8 mouse cellular contexts compared by ENCODE assay signal in genomic region chr5:31202933-31203332, GRCm38 (mm10). TPM values are rescaled to one million over a fixed set of nuclear protein-coding genes. Genes with fewer than 3 reads are reported as not detected.
DNase-seq lines count a peak whose midpoint lies in the region; ATAC-seq and TF ChIP-seq lines count a peak whose summit lies in the region.

No protein-coding gene starts in this region.

- peaks cover 30% of the 10 kb centered on the region for H3K79me2 ChIP-seq in C2C12 (ENCODE audit: control insufficient read depth, insufficient read depth)

- intact Hi-C loops in gastrocnemius, adult 2 months (cut with DNase I): loop anchor here (2.0 kb wide), 1 partner anchor 18 kb away; the partner anchor contains the start of gene Ppm1g

- peaks cover 16% of the 10 kb centered on the region for H3K79me3 ChIP-seq in C2C12 (ENCODE audit: low read depth)

- ATAC-seq in forebrain, embryonic 15.5 days (replicated peaks): no peak
- ATAC-seq in liver, embryonic 14.5 days (ENCODE audit: insufficient read depth): no peak

- H3K4me1 ChIP-seq in forebrain, embryonic 15.5 days: peaks cover 22% of the 10 kb centered on the region
- peaks cover 0 to 3% of the 10 kb centered on the region in 2 experiments; a peak in 3 of 4 replicates for H3K4me1 ChIP-seq in liver, embryonic 14.5 days (replicated peaks; ENCODE audit: control insufficient read depth in 2 of 2, insufficient read depth in 2 of 2, low read length in 1 of 2)

- peak overlapping the region; percentile 69 for H3K4me2 ChIP-seq in forebrain, embryonic 15.5 days (replicated peaks)
- peak overlapping the region; percentile 61 for H3K4me2 ChIP-seq in liver, embryonic 14.5 days (ENCODE audit: low read depth)

- peak overlapping the region; percentile 93 for H3K27ac ChIP-seq in gastrocnemius, adult 2 months
- peak overlapping the region; percentile 87 for H3K27ac ChIP-seq in forebrain, embryonic 15.5 days (replicated peaks)
- no peak overlapping the region for H3K27ac ChIP-seq in liver, embryonic 14.5 days

- WGBS in forebrain, embryonic 15.5 days: 87% methylated on average over 7 of the region's 7 CpGs
- 77% methylated on average over 7 of the region's 7 CpGs for WGBS in liver, embryonic 14.5 days (ENCODE audit: insufficient replicate concordance)

- H3K9me3 ChIP-seq in forebrain, embryonic 15.5 days: 0 out of 2 replicates have a peak, but pooled peaks cover 5% of the 10 kb centered on the region
- H3K9me3 ChIP-seq in liver, embryonic 14.5 days (ENCODE audit: control insufficient read depth, low read length): no peaks in the 10 kb centered on the region; the same call in 1 of the 2 replicates

- peaks cover 80% of the 10 kb centered on the region for H3K36me3 ChIP-seq in C2C12 (ENCODE audit: control insufficient read depth, insufficient read depth)
- peaks cover 78% of the 10 kb centered on the region for H3K36me3 ChIP-seq in forebrain, embryonic 15.5 days
- peaks cover 78% of the 10 kb centered on the region for H3K36me3 ChIP-seq in liver, embryonic 14.5 days (replicated peaks; ENCODE audit: control insufficient read depth, insufficient read depth, low read depth)

- no peak for TF ChIP-seq EP300 in liver, embryonic 14.5 days (IDR thresholded peaks at IDR 0.05; ENCODE audit: low read depth)

- H3ac ChIP-seq in C2C12 (ENCODE audit: control insufficient read depth, insufficient read length, low read depth): no peak overlapping the region

- TF ChIP-seq CTCF in gastrocnemius, adult 2 months (IDR thresholded peaks at IDR 0.05): no peak
- no peak for TF ChIP-seq CTCF in C2C12 (IDR thresholded peaks at IDR 0.05; ENCODE audit: control insufficient read depth, insufficient read depth, insufficient read length)
- no peak for TF ChIP-seq CTCF in liver, embryonic 14.5 days (IDR thresholded peaks at IDR 0.05; ENCODE audit: low read depth)

- H3K4me3 ChIP-seq in gastrocnemius, adult 2 months: peak overlapping the region; percentile 91
- H3K4me3 ChIP-seq in C2C12 (ENCODE audit: insufficient read depth, poor library complexity, severe bottlenecking): peak overlapping the region; percentile 33
- peak overlapping the region; percentile 99 for H3K4me3 ChIP-seq in forebrain, embryonic 15.5 days
- H3K4me3 ChIP-seq in liver, embryonic 14.5 days (ENCODE audit: insufficient read depth in 1 of 2, low read depth in 2 of 2, low read length in 2 of 2): peak overlapping the region in 1 of 2 experiments; percentile 77; a peak in 2 of 4 replicates

- no peak for DNase-seq in gastrocnemius, adult 2 months
- DNase-seq in gastrocnemius, postnatal 4 days (ENCODE audit: low spot score in 2 of 2): no peak
- DNase-seq in liver, embryonic 14.5 days (ENCODE audit: low read depth in 3 of 3, low spot score in 3 of 3): no peak
- DNase-seq in urinary bladder, postnatal 14 days (ENCODE audit: low spot score): no peak
- no peak for DNase-seq in right cerebral cortex, adult 2 months (ENCODE audit: low spot score in 2 of 2)
- DNase-seq in layer of hippocampus, postnatal 36 days: no peak

- H3K9ac ChIP-seq in forebrain, embryonic 15.5 days (replicated peaks): peak overlapping the region; percentile 49; the same call in 1 of the 2 replicates
- no peak overlapping the region for H3K9ac ChIP-seq in liver, embryonic 14.5 days (replicated peaks)

- H3K27me3 ChIP-seq in C2C12 (ENCODE audit: control insufficient read depth, insufficient read depth, insufficient read length): no peaks in the 10 kb centered on the region
- no peaks in the 10 kb centered on the region for H3K27me3 ChIP-seq in forebrain, embryonic 15.5 days
- H3K27me3 ChIP-seq in liver, embryonic 14.5 days (ENCODE audit: control insufficient read depth, insufficient read depth, low read length): no peaks in the 10 kb centered on the region

TF ChIP-seq in C2C12, 6 proteins besides CTCF, POLR2A, EP300 and RAD21:
- TF ChIP-seq MYOD1 (IDR thresholded peaks at IDR 0.05; ENCODE audit: control insufficient read depth, insufficient read length, low read depth) (no peak), MYOG (IDR thresholded peaks at IDR 0.05; ENCODE audit: control insufficient read depth, extremely low read depth, insufficient read length) (no peak), USF1 (IDR thresholded peaks at IDR 0.05; ENCODE audit: low read depth) (no peak), CEBPB (IDR thresholded peaks at IDR 0.05; ENCODE audit: low read depth) (no peak), FOSL1 (IDR thresholded peaks at IDR 0.05; ENCODE audit: insufficient read depth, low read length, poor library complexity, severe bottlenecking) (no peak), MAX (IDR thresholded peaks at IDR 0.05) (no peak)

RNA-seq across cellular contexts. Expression of gene Zfp513, which starts 0.8 kb away (rescaled TPM):
- 1 to 10 TPM; 6.2 to 7.1 TPM for total RNA-seq in gastrocnemius, adult 2 months (2021)
- 10 to 100 TPM; 12.2 to 13.0 TPM for total RNA-seq in gastrocnemius, postnatal 4 days (2021)
- 20.9 TPM for polyA plus RNA-seq in C2C12 (2012; fragmentation: generic; extraction: Trizol)
- polyA plus RNA-seq in forebrain, embryonic 15.5 days (2015; fragmentation: Nextera tagmentation; extraction: Ambion mirVana): 16.3 and 17.7 TPM in 2 replicates
- polyA plus RNA-seq in liver, embryonic 14.5 days (2012; rRNA removed): 8.5 and 8.8 TPM in 2 replicates
- 0.80 and 1.2 TPM in 2 replicates for polyA plus RNA-seq in liver, embryonic 14.5 days (2014; fragmentation: Nextera tagmentation; extraction: Ambion mirVana)
- total RNA-seq in layer of hippocampus, postnatal 36 days (2021): 10 to 100 TPM; 29.2 to 30.4 TPM

RNA-seq across cellular contexts. Expression of gene Eif2b4, which starts 9.7 kb away (rescaled TPM):
- 10 to 100 TPM; 39.5 to 53.9 TPM for total RNA-seq in gastrocnemius, adult 2 months (2021)
- 10 to 100 TPM; 33.1 to 42.9 TPM for total RNA-seq in gastrocnemius, postnatal 4 days (2021)
- 46.8 TPM for polyA plus RNA-seq in C2C12 (2012; fragmentation: generic; extraction: Trizol)
- polyA plus RNA-seq in forebrain, embryonic 15.5 days (2015; fragmentation: Nextera tagmentation; extraction: Ambion mirVana): 78.8 and 87.0 TPM in 2 replicates
- polyA plus RNA-seq in liver, embryonic 14.5 days (2012; rRNA removed): 20.9 and 29.9 TPM in 2 replicates
- polyA plus RNA-seq in liver, embryonic 14.5 days (2014; fragmentation: Nextera tagmentation; extraction: Ambion mirVana): 43.6 and 46.1 TPM in 2 replicates
- 10 to 100 TPM; 38.7 to 46.9 TPM for total RNA-seq in layer of hippocampus, postnatal 36 days (2021)

RNA-seq across cellular contexts. Expression of gene Snx17, which starts 9.9 kb away (rescaled TPM):
- total RNA-seq in gastrocnemius, adult 2 months (2021): 10 to 100 TPM; 31.1 to 33.2 TPM
- total RNA-seq in gastrocnemius, postnatal 4 days (2021): 10 to 100 TPM; 80.8 to 83.2 TPM
- polyA plus RNA-seq in C2C12 (2012; fragmentation: generic; extraction: Trizol): 115 TPM
- 138 and 143 TPM in 2 replicates for polyA plus RNA-seq in forebrain, embryonic 15.5 days (2015; fragmentation: Nextera tagmentation; extraction: Ambion mirVana)
- 20.7 and 23.7 TPM in 2 replicates for polyA plus RNA-seq in liver, embryonic 14.5 days (2012; rRNA removed)
- 36.4 and 37.6 TPM in 2 replicates for polyA plus RNA-seq in liver, embryonic 14.5 days (2014; fragmentation: Nextera tagmentation; extraction: Ambion mirVana)
- total RNA-seq in layer of hippocampus, postnatal 36 days (2021): 10 to 100 TPM; 77.0 to 83.7 TPM

RNA-seq across cellular contexts. Expression of gene Ppm1g, which starts 17.6 kb away (rescaled TPM):
- total RNA-seq in gastrocnemius, adult 2 months (2021): 10 to 100 TPM; 41.1 to 45.7 TPM
- total RNA-seq in gastrocnemius, postnatal 4 days (2021): 10 to 100 TPM; 55.3 to 63.8 TPM
- polyA plus RNA-seq in C2C12 (2012; fragmentation: generic; extraction: Trizol): 159 TPM
- polyA plus RNA-seq in forebrain, embryonic 15.5 days (2015; fragmentation: Nextera tagmentation; extraction: Ambion mirVana): 170 TPM in 2 replicates
- polyA plus RNA-seq in liver, embryonic 14.5 days (2012; rRNA removed): 76.0 and 115 TPM in 2 replicates
- polyA plus RNA-seq in liver, embryonic 14.5 days (2014; fragmentation: Nextera tagmentation; extraction: Ambion mirVana): 98.9 and 113 TPM in 2 replicates
- 10 to 100 TPM; 74.4 to 75.3 TPM for total RNA-seq in layer of hippocampus, postnatal 36 days (2021)

RNA-seq across cellular contexts. Expression of gene Gtf3c2, which starts 23.0 kb away (rescaled TPM):
- total RNA-seq in gastrocnemius, adult 2 months (2021): 10 to 100 TPM; 22.9 to 26.5 TPM
- 10 to 100 TPM; 39.7 to 47.0 TPM for total RNA-seq in gastrocnemius, postnatal 4 days (2021)
- polyA plus RNA-seq in C2C12 (2012; fragmentation: generic; extraction: Trizol): 36.9 TPM
- polyA plus RNA-seq in forebrain, embryonic 15.5 days (2015; fragmentation: Nextera tagmentation; extraction: Ambion mirVana): 69.5 and 75.4 TPM in 2 replicates
- polyA plus RNA-seq in liver, embryonic 14.5 days (2012; rRNA removed): 31.2 and 31.3 TPM in 2 replicates
- 22.8 and 25.3 TPM in 2 replicates for polyA plus RNA-seq in liver, embryonic 14.5 days (2014; fragmentation: Nextera tagmentation; extraction: Ambion mirVana)
- 10 to 100 TPM; 58.5 to 66.8 TPM for total RNA-seq in layer of hippocampus, postnatal 36 days (2021)
